Mouse (Mus musculus) layer of hippocampus, adult 18-20 months (tissue): ENCODE data around the gene Tap2. TPM values are rescaled to one million over a fixed set of nuclear protein-coding genes. Genes with fewer than 3 reads are reported as not detected.

Source experiments
- DNase-seq, 2 experiments: peaks; one replicate each; pipeline ENCODE4 v3.0.0; 2022; ENCODE audit warnings: low spot score in 2 of 2
- total RNA-seq, 2 experiments: library from RNA; stranded (reverse); gene quantifications; 2 replicates each; pipeline ENCODE4 v1.2.3; 2021

The Tap2 gene
- total RNA-seq, 2 experiments from 2014 or later, result 8.4 to 12.8 TPM

GRCm38 (mm10) chr17:34247047-34247446, 43.7 kb downstream of the Tap2 start:
- no peak for DNase-seq

DNA sequence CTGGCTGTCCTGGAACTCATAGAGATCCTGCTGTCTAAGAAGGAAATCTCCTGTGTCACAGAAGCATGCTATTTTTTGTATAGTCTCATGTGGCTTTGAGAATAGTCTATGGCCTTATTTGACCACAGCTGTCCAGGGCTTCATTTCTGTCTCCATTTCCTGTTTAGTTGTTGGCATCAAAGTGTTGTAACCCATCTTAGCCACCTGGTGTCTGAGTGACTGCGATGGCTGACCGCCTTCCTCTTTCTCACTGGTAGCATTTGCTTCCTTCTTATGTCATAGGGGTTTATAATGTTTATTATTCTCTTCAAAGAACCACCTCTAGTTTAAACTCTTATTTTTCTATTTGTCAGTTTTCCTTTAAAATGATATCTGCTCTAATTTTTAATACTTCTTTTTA, 45.4 kb downstream of the Tap2 start:
- DNase-seq, result no peak

- DNase-seq, result no peak
These were observed 46.0 kb downstream of the Tap2 start for GRCm38 (mm10) chr17:34249361-34249760.

GRCm38 (mm10) chr17:34249878-34250277, 46.6 kb downstream of the Tap2 start:
- DNase-seq, result peak; percentile 19 to 73

- no peak for DNase-seq
These were observed 48.3 kb downstream of the Tap2 start for GRCm38 (mm10) chr17:34251666-34252065.

- no peak for DNase-seq
These were observed 53.2 kb downstream of the Tap2 start for GRCm38 (mm10) chr17:34256501-34256900.

GRCm38 (mm10) chr17:34257594-34258375, 54.5 kb downstream of the Tap2 start, which contains the start of gene H2-Ab1:
Gene H2-Ab1 (plus strand): TSS chr17:34257689.
- peak; percentile 63 to 89 for DNase-seq

- DNase-seq, result no peak
These were observed 57.2 kb downstream of the Tap2 start for GRCm38 (mm10) chr17:34260551-34260950.

GRCm38 (mm10) chr17:34261502-34261901, 58.2 kb downstream of the Tap2 start:
- peak in 1 of 2 experiments; percentile 88 for DNase-seq

DNA sequence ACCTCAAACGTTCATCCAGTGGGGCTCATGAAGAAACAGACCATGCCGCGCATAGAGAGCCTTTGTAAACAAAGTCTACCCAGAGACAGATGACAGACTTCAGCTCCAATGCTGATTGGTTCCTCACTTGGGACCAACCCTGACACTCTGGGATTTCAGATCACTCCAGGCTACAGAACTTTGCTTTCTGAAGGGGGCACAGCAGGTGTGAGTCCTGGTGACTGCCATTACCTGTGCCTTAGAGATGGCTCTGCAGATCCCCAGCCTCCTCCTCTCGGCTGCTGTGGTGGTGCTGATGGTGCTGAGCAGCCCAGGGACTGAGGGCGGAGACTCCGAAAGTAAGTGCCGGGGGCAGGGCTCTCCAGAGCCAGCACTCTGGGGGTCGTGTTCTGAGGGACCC, 59.7 kb downstream of the Tap2 start:
- peak; percentile 57 to 90 for DNase-seq

GRCm38 (mm10) chr17:34263811-34264371, 60.6 kb downstream of the Tap2 start:
- no peak for DNase-seq

GRCm38 (mm10) chr17:34264452-34265351, 61.4 kb downstream of the Tap2 start:
- DNase-seq, result no peak

Other genes with a start within 250 kb of the Tap2 start
- gene Vps52, start 247.7 kb upstream of the Tap2 start, total RNA-seq, result 10 to 100 TPM; 76.1 to 79.8 TPM
- 100 to 1,000 TPM; 319 to 336 TPM for gene Rps18, start 247.5 kb upstream of the Tap2 start, total RNA-seq
- gene H2-K1, start 203.2 kb upstream of the Tap2 start, total RNA-seq, result 10 to 100 TPM; 25.5 to 26.9 TPM
- gene Ring1, start 178.8 kb upstream of the Tap2 start, total RNA-seq, result 10 to 100 TPM; 39.0 to 40.8 TPM
- 10 to 100 TPM; 59.7 to 63.9 TPM for gene H2-Ke6, start 175.5 kb upstream of the Tap2 start, total RNA-seq
- 100 to 1,000 TPM in 1 of 2 experiments, 10 to 100 TPM in 1; 90.7 to 105 TPM for gene Slc39a7, start 171.8 kb upstream of the Tap2 start, total RNA-seq
- 10 to 100 TPM; 77.1 to 85.8 TPM for gene Rxrb, start 171.7 kb upstream of the Tap2 start, total RNA-seq
- gene Col11a2, start 164.1 kb upstream of the Tap2 start, total RNA-seq, result 10 to 100 TPM; 22.5 to 23.4 TPM
- gene H2-Oa, start 111.2 kb upstream of the Tap2 start, total RNA-seq, result not detected
- 10 to 100 TPM; 27.4 to 32.5 TPM for gene H2-DMa, start 84.0 kb upstream of the Tap2 start, total RNA-seq
- 100 to 1,000 TPM; 184 to 185 TPM for gene Brd2, start 80.9 kb upstream of the Tap2 start, total RNA-seq
- gene H2-DMb2, start 60.2 kb upstream of the Tap2 start, total RNA-seq, result 1 to 10 TPM; 1.3 to 1.6 TPM
- 1 to 10 TPM; 3.2 to 3.8 TPM for gene H2-DMb1, start 50.5 kb upstream of the Tap2 start, total RNA-seq
- gene Tap1, start 16.0 kb upstream of the Tap2 start, total RNA-seq, result 1 to 10 TPM; 3.6 to 3.9 TPM
- gene Psmb9, start 15.8 kb upstream of the Tap2 start, total RNA-seq, result 1 to 10 TPM; 2.1 to 3.7 TPM
- gene Psmb8, start 5.8 kb upstream of the Tap2 start, total RNA-seq, result 1 to 10 TPM; 4.1 to 5.8 TPM
- gene H2-Ob, start 35.4 kb downstream of the Tap2 start, total RNA-seq, result under 1 TPM; 0.20 to 0.37 TPM
- gene H2-Ab1, start 54.2 kb downstream of the Tap2 start, total RNA-seq, result 1 to 10 TPM; 1.3 to 1.9 TPM
- gene H2-Aa, start 84.3 kb downstream of the Tap2 start, total RNA-seq, result 1 to 10 TPM; 1.3 to 1.4 TPM
- gene H2-Eb1, start 102.3 kb downstream of the Tap2 start, total RNA-seq, result 1 to 10 TPM; 1.6 to 2.0 TPM
- not detected for gene H2-Eb2, start 122.1 kb downstream of the Tap2 start, total RNA-seq
- gene Btnl2, start 151.3 kb downstream of the Tap2 start, total RNA-seq, result under 1 TPM; 0.28 to 0.87 TPM
- gene Btnl1, start 173.6 kb downstream of the Tap2 start, total RNA-seq, result not detected
- 1 to 10 TPM; 2.1 to 4.5 TPM for gene BC051142, start 195.3 kb downstream of the Tap2 start, total RNA-seq